Mouse (Mus musculus) lung, adult 18-20 months (tissue): Measurements from ENCODE around the gene Prkch.

Source experiments
- DNase-seq, 2 experiments: peaks; one replicate each; pipeline ENCODE4 v3.0.0; 2022; ENCODE audit warnings: mixed read lengths in 2 of 2

Gene Prkch

GRCm38 (mm10) chr12:73718036-73718435, 133.4 kb downstream of the Prkch start:
- no peak for DNase-seq

DNA sequence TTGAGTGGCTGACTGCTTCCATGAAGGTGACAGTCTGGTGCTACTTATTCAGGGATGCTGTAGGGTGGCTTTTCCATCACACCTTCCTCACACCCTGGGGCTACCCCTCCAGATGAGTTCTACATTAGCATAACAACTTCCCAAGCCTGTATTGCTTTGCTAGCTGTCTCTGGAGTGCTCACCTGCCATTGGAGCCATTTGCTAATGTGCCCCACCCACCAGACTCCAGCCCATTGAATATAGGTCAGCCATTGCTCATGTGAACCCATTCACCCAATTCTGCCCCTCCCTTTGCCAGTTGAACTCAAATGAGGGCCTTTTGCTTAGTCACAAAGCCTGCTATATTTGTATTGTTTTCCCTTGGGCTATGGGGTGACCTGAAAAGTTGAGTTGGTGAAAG, 135.2 kb downstream of the Prkch start:
- DNase-seq, result no peak

GRCm38 (mm10) chr12:73720466-73720865, 135.9 kb downstream of the Prkch start:
- no peak for DNase-seq

DNA sequence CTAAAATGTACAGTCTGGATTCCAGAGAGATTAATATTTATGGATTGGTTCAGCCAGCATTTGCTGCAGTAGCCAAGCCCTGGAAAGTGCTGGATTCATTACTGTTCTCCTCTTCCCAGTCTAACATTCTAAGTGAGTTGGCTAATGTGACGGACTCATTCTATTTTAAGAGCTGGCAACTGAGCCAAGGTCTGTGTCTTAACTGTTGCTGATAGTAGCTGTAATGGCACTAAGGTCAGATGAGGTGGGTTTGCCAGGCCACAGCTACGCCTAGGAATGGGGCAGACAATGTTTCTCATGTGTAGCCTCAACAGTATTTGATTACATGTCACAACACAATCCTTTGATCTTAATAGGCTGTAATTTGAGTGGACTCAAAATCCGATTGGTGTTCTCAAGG, 137.5 kb downstream of the Prkch start:
- no peak for DNase-seq

- no peak for DNase-seq
These were observed 138.5 kb downstream of the Prkch start for GRCm38 (mm10) chr12:73723067-73723466.

DNA sequence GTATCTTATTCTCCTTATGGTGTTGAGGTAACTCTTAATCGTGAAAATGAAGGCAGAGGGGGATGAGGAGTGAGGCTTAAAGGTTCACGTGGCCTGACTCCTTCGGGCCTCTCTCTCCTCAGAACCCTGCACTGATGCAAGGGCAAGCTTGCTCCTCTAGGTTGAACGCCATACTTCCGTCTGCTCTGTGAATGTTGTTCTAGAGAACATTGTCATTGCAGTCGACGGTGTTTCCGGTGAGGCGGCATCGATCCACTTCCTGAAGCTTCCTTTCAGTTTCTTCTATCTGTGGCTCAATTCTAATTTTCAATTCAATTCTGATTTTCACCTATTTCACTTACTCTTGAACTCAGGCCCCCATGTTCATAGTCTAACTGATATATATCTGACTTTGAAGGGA, 139.3 kb downstream of the Prkch start:
- no peak for DNase-seq

DNA sequence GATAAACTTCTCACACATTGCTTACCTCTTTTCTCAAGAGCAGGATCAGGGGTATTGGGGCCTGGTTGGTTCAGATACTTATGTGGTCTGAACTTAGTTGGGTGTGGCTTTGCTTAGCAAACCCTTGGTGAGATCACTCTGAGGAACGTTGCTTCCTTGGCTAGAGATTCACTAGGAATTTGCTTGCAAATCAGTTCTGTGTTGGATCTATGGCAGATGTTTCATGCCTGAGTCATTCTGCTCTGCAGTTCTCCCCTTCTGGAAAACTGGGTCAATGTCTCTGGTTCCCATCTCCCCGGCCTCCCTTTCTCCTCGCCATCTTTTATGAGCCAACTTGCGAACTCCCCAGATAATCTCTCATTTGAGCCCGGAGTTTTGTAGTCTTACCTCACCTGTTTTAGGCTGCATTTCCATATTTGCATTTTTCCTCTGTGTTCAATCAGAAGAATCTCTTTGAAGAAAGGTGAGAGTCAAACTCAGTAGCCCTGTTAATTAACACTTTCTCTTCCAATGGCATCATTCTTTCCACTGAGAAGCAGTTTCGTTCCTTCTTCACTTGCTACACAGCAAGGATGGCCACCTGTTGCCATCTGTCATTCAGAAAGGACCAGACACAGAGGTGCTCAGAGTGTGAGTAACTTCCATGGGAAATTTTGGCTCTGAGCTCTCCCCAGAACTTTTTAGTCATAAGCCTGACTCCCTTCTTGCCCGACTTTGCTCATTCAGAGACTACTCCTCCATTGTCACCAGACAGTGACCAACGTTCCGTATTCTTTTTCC, 141.4 kb downstream of the Prkch start:
- peak in 1 of 2 experiments; percentile 5 for DNase-seq

DNA sequence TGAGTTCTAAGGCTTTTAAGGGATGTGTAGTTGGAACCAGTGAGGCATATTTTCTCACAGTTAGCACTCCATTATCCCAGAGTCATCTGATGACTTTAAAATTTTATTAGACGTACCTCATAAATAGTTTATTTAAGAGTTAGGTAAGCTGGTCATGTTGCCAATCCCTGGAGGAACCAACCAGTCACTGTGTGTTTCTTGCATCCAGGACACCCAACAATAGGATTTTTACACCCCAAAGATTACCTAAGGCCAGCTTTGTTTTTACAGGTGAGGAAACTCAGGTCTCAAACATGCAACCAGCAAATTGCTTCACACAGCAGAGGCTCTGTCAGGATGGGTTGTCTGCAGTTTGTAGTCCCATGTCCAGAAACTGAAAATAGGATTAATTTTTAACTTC, 142.4 kb downstream of the Prkch start:
- no peak for DNase-seq

DNA sequence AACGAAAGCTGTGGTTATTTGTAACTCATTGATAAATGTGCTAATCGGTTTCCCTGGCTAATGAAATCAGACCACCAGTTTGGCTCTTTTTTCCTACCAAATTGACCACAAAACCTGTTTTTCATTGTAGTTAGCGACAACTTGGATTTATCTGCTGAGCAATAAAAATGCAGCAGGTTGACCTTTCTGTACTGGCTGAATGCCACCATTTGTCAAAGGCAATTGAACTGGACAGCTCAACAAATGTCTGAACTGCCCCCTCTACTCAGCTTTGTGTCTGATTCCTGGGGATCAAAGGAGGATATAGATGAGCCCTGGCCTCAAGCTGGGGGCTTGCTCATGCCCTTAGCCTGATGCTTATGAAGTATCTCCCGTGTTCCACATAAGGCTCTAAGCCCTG, 146.0 kb downstream of the Prkch start:
- DNase-seq, result no peak

GRCm38 (mm10) chr12:73731093-73731492, 146.5 kb downstream of the Prkch start:
- no peak for DNase-seq

DNA sequence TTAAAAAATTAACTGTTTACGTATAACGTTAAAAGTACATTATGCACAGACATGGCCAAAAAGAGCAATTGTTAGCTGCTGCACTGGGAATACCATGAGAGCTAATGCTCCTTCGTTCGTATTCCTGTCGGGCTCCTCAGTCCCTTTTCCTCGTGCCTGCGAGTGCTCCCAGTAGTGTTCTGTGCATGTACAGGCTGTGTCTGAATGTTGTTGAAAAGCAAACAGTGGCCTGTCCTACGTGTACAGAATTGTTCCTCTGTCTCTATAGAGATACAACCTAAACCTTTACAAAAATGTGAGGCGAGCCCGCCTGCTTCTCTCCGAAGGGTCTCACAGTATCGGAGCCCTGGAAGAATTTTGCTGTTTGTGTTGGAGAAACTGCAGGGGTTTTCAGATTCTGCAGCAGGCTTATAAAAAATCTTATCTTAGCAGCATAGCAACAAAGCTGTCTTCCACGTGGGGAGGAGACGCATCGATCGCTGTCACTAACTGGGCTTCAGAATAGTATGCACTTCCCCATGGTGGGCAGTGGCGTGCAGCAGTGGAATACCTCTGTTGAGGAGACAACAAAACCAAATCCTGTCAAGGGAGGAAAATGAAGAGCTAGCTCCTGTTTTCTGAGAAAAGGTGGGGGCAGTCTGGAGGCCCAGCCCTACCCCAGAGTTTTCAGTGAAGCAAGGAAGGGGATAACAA, 147.4 kb downstream of the Prkch start:
- DNase-seq, result no peak

GRCm38 (mm10) chr12:73732862-73733261, 148.3 kb downstream of the Prkch start:
- no peak for DNase-seq

- DNase-seq, result no peak
These were observed 152.3 kb downstream of the Prkch start for GRCm38 (mm10) chr12:73736931-73737330.

DNA sequence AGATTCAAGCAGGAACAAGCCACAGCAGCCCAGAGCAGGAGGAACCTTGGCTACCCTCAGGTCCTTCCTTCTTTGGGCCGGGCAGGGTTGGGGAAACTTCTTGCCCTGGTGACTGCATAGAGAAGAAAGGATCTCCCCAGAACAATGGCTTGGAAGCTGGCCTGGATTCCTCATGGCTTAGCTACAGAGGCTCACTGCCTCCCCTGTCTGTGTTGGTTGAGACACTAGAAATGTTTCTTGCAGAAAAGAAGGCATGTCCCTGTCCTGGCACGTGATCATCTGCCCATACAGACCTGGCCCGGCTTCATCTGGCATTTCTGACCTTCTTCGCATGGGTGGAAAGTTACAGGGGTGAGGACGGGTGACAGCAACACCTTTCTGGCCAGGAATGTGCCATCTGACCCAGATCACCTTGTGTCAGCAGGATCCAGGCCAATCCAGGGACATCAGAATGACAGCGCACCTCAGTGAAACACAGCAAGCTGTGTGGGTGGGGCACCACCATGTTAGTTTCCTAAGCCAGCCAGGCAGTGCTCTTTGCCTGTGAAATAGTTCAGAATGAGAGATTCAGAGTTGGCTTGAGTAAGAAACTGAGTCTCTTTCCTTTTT, 155.1 kb downstream of the Prkch start:
- peak; percentile 19 to 29 for DNase-seq

DNA sequence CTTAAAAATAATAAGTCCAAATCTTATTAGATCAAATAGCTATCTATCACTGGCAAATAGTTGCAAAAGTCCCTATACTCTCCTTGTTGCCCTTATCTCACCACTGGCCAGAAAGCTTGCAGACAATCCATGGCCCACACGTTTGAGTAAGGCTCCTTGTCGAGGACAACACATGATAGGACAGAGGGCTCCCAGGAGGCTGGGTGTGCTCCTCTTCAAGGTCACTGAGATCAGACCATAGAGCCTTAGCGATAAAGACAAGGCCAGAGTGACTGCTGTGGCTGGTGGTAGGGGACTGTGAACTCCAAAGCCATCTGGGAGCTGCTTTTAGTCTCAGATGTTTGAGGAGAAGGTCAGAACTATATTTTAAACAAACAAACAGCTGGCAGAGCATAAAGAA, 158.0 kb downstream of the Prkch start:
- no peak for DNase-seq

GRCm38 (mm10) chr12:73743087-73743486, 158.5 kb downstream of the Prkch start:
- DNase-seq, result no peak

DNA sequence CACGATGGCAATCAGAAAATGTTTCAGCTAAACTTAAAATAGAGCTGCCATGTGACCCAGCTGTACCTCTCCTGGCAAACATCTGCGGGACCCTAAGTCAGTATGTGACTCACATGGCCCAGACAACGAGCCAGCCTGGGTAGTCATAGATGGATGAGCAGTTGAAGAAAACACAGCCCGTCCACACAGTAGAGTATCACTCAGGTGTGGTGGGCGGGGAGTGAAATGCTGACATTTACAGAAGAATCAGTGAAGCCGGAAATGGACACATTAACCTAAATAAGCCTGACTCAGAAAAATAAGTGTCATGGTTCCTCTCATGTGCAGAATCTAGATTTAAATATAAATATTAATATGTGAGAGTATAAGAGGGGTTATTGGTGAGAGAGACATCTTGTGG, 161.5 kb downstream of the Prkch start:
- no peak for DNase-seq

- DNase-seq, result no peak
These were observed 163.8 kb downstream of the Prkch start for GRCm38 (mm10) chr12:73748373-73748772.

- DNase-seq, result no peak
These were observed 170.0 kb downstream of the Prkch start for GRCm38 (mm10) chr12:73754476-73755150.

GRCm38 (mm10) chr12:73755646-73756045, 171.1 kb downstream of the Prkch start:
- no peak for DNase-seq

DNA sequence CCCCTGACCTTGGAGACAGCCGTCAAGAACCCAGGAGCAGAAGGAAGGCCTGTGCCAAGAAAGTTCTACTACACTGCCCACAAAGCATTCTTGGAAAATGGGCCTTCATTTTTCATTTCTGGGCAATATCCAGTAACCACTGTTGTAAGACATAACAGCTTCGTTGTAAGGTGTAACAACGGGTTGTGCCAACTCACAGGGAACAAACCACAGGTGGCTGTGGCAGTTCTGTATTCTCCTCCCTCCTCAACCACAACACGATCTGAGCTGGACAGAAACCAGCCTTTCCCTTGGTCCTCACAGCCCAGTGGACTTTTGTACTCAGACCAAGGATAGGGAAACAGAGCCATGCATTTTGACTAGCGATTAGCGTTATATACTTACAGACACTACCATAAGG, 171.9 kb downstream of the Prkch start:
- DNase-seq, result no peak

DNA sequence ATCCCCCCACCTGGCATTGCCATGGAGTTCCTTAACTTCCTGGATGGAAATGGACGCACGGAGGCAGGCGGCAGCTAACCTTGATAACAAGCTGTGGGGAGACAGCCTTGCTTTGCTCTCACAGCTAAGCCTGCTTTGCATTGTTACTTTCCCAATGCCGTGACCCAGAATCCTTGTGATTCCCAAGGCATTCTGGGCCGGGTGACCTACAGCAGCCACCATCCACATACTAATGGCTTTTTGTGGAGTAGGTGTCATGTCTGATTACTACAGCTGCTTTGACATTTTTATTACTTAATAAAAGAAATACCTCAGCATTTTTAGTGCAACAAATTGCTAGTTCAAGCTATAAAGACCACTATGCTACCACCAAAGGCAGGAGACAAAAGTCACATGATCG, 177.4 kb downstream of the Prkch start:
- DNase-seq, result no peak

DNA sequence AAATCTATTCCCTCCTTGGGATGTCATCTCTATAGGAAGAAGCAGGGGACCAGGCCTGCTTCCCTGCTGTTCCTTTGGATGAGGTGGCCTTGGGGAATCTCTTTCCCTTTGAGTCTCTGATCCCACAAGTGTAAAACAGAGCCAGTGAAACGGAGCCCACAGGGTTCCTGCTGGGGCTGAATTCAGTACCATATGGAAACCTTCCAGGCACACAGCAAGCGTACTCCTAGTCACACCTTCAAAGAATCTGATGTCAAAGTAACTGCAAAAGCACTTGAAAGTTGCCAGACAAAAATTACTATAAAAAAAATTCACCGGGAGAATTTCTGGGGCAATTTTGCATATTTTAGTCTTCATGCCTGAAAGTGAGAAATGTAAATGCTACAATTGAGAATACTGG, 178.2 kb downstream of the Prkch start:
- DNase-seq, result no peak
